In the genomic region with DNA sequence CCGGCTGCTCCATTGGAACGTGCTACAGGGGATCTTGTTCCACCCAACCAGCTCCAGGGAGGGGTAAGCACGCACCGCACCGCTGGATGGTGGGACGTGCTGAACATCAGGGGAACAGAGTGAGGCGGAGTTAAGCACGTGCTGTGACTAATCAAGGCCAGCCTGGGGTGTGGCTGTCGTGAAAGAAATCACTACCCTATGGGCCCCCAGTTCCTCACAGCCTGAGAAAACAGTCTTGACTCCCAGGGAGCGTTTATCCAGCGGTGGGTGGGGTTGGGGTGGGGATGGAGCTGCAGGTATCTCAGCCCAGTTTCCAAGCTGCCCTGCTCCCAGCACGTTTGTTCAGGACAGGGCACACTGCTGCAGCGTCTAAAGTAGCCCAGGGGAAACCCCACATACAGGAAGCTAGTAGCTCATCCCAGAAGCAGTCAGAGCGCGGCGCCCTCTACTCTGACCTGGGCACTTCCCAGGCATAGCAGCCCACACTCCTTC, we compare ENCODE assay signal across 8 mouse cellular contexts.
DNase-seq lines count a peak whose midpoint lies in the region; ATAC-seq lines count a peak whose summit lies in the region.

No protein-coding gene starts in this region.

- peak overlapping the region; percentile 12; the same call in 1 of the 2 replicates for H3K4me2 ChIP-seq in hindbrain, embryonic 11.5 days (replicated peaks; ENCODE audit: low read depth, low read length)

- peaks cover 4% of the 10 kb centered on the region for H3K27me3 ChIP-seq in hindbrain, embryonic 11.5 days (ENCODE audit: control insufficient read depth, insufficient read depth, low read length)

- H3K27ac ChIP-seq in hindbrain, embryonic 11.5 days (ENCODE audit: low read depth, low read length), result no peak overlapping the region

- intact Hi-C loops in heart, postnatal 25 days (cut with DNase I), result no loop called here

- peak; percentile 15 to 23 for DNase-seq in heart, adult 18-20 months
- DNase-seq in heart, postnatal 25 days (ENCODE audit: low spot score), result no peak
- peak; percentile 58 for DNase-seq in hindbrain, embryonic 11.5 days (ENCODE audit: low spot score)
- DNase-seq in thymus, postnatal 10 days (ENCODE audit: low spot score in 2 of 2), result peak; percentile 34 to 38
- no peak for DNase-seq in cerebellum, adult 11-12 months
- no peak for DNase-seq in ovary, postnatal 14 days (ENCODE audit: low spot score)

- no peaks in the 10 kb centered on the region for H3K9me3 ChIP-seq in hindbrain, embryonic 11.5 days (ENCODE audit: control insufficient read depth, low read length)

- 0 out of 2 replicates have a peak overlapping the region, but pooled peaks have one; percentile 0 for H3K4me3 ChIP-seq in hindbrain, embryonic 11.5 days (ENCODE audit: low read depth, low read length)

- WGBS in hindbrain, embryonic 11.5 days, result under 1% methylated on average over 16 of the region's 16 CpGs

- no peak overlapping the region for H3K9ac ChIP-seq in hindbrain, embryonic 11.5 days (ENCODE audit: low read depth, low read length)

- H3K4me1 ChIP-seq in hindbrain, embryonic 11.5 days (replicated peaks; ENCODE audit: control insufficient read depth, insufficient read depth, low read length), result peaks cover 7% of the 10 kb centered on the region; the same call in 1 of the 2 replicates

- no peaks in the 10 kb centered on the region for H3K36me3 ChIP-seq in hindbrain, embryonic 11.5 days (ENCODE audit: control insufficient read depth, insufficient read depth, low read length)

- peak; percentile 40; the same call in 1 of the 2 replicates for ATAC-seq in common myeloid progenitor, adult 5-6 weeks (replicated peaks; ENCODE audit: low read depth, poor library complexity, severe bottlenecking)
- ATAC-seq in hindbrain, embryonic 11.5 days (ENCODE audit: low FRiP score), result no peak
- peak; percentile 51 for ATAC-seq in megakaryocyte, adult 5-6 weeks (ENCODE audit: poor library complexity, severe bottlenecking)

Comparison
In these comparisons a context has a peak if more than half of its experiments do, and no peak if none do; other contexts are left out.
1. DNase-seq: peak in heart, adult 18-20 months (2 of 2), hindbrain, embryonic 11.5 days (single experiment) and thymus, postnatal 10 days (2 of 2); none in heart, postnatal 25 days (single experiment), cerebellum, adult 11-12 months (single experiment) and ovary, postnatal 14 days (single experiment).